Mouse (Mus musculus) gonadal fat pad, adult 2 months (tissue): ENCODE data around the gene Ide. TPM values are rescaled to one million over a fixed set of nuclear protein-coding genes. Genes with fewer than 3 reads are reported as not detected.

ENCODE experiments used
- DNase-seq: peaks from one replicate; pipeline ENCODE4 v3.0.0-alpha.2; 2012; ENCODE audit warnings: low read depth
- polyA plus RNA-seq: library from polyadenylated mRNA; depleted of rRNA; stranded (reverse); fragments of >200 nt; gene quantifications from 2 replicates; pipeline ENCODE4 v1.2.3, GENCODE M21; 2012

Gene Ide
- polyA plus RNA-seq, 1 experiment = 38.9 TPM

- no peak for DNase-seq
Observed at GRCm38 (mm10) chr19:37333357-37333756, 4.3 kb downstream of the Ide start.

- DNase-seq = peak; percentile 100
Observed at GRCm38 (mm10) chr19:37332726-37333125, 4.9 kb downstream of the Ide start.

GRCm38 (mm10) chr19:37327216-37327615 is 10.4 kb downstream of the Ide start:
- no peak for DNase-seq

GRCm38 (mm10) chr19:37323566-37323965 is 14.1 kb downstream of the Ide start:
- DNase-seq = no peak

GRCm38 (mm10) chr19:37320802-37321619 is 16.6 kb downstream of the Ide start:
- DNase-seq = no peak

GRCm38 (mm10) chr19:37317359-37317758 is 20.3 kb downstream of the Ide start:
- no peak for DNase-seq

GRCm38 (mm10) chr19:37315091-37315490 is 22.6 kb downstream of the Ide start:
- no peak for DNase-seq

- no peak for DNase-seq
Observed at GRCm38 (mm10) chr19:37311426-37311825, 26.2 kb downstream of the Ide start.

- no peak for DNase-seq
Observed at GRCm38 (mm10) chr19:37310133-37310532, 27.5 kb downstream of the Ide start.

GRCm38 (mm10) chr19:37308941-37309340 is 28.7 kb downstream of the Ide start:
- DNase-seq = no peak

GRCm38 (mm10) chr19:37307826-37308545 is 29.7 kb downstream of the Ide start:
- DNase-seq = peak; percentile 70

GRCm38 (mm10) chr19:37306176-37306575 is 31.5 kb downstream of the Ide start:
- DNase-seq = no peak

- DNase-seq = no peak
Observed at GRCm38 (mm10) chr19:37304866-37305265, 32.8 kb downstream of the Ide start.

GRCm38 (mm10) chr19:37304006-37304405 is 33.6 kb downstream of the Ide start:
- no peak for DNase-seq

GRCm38 (mm10) chr19:37301733-37302132 is 35.9 kb downstream of the Ide start:
- no peak for DNase-seq

- DNase-seq = no peak
Observed at GRCm38 (mm10) chr19:37291676-37292075, 46.0 kb downstream of the Ide start.

GRCm38 (mm10) chr19:37290906-37291305 is 46.7 kb downstream of the Ide start:
- no peak for DNase-seq

GRCm38 (mm10) chr19:37284775-37285174 is 52.9 kb downstream of the Ide start:
- DNase-seq = no peak

- no peak for DNase-seq
Observed at GRCm38 (mm10) chr19:37283166-37283565, 54.5 kb downstream of the Ide start.

GRCm38 (mm10) chr19:37281710-37282109 is 55.9 kb downstream of the Ide start:
- no peak for DNase-seq

GRCm38 (mm10) chr19:37279194-37279593 is 58.5 kb downstream of the Ide start:
- DNase-seq = no peak

GRCm38 (mm10) chr19:37275555-37275954 is 62.1 kb downstream of the Ide start:
- no peak for DNase-seq

GRCm38 (mm10) chr19:37269106-37269505 is 68.5 kb downstream of the Ide start:
- DNase-seq = no peak
